Mouse (Mus musculus): ENCODE data around the gene Slc17a6. TPM values are rescaled to one million over a fixed set of nuclear protein-coding genes. Genes with fewer than 3 reads are reported as not detected.

Gene Slc17a6
- polyA plus RNA-seq (2016; fragmentation: Nextera tagmentation; extraction: Ambion mirVana): not detected in 2 replicates

GRCm38 (mm10) chr7:51621694-51622145 lies at the start of gene Slc17a6:
TSS of gene Slc17a6 (plus strand) at chr7:51622006.
- Histone ChIP-seq H3K36me3 (no peaks in the 10 kb centered on the region), H3K4me1 (peaks cover under 1% of the 10 kb centered on the region; the same call in 1 of the 2 replicates), H3K4me3 (no peak within 1 kb of the TSS), H3K9me3 (no peaks in the 10 kb centered on the region), H3K27ac (no peak within 1 kb of the TSS), H3K27me3 (ENCODE audit: insufficient read depth, poor library complexity, severe bottlenecking) (peaks cover 56% of the 10 kb centered on the region)
- peak; percentile 78 for DNase-seq (ENCODE audit: low spot score)
- under 1% methylated on average over 23 of the region's 23 CpGs for WGBS

- H3K27ac ChIP-seq: no peak overlapping the region
- no peak for DNase-seq (ENCODE audit: low spot score)
- H3K36me3 ChIP-seq: no peaks in the 10 kb centered on the region
- H3K4me1 ChIP-seq: no peaks in the 10 kb centered on the region
- WGBS: 78% methylated on average over 4 of the region's 4 CpGs
- H3K27me3 ChIP-seq (ENCODE audit: insufficient read depth, poor library complexity, severe bottlenecking): no peaks in the 10 kb centered on the region
- H3K4me3 ChIP-seq: no peak overlapping the region
- H3K9me3 ChIP-seq: no peaks in the 10 kb centered on the region
Observed at GRCm38 (mm10) chr7:51600021-51600420, 21.8 kb upstream of the Slc17a6 start.

GRCm38 (mm10) chr7:51603741-51604140 lies 18.1 kb upstream of the Slc17a6 start:
- Histone ChIP-seq H3K27me3 (ENCODE audit: insufficient read depth, poor library complexity, severe bottlenecking) (no peaks in the 10 kb centered on the region), H3K4me3 (no peak overlapping the region), H3K4me1 (no peaks in the 10 kb centered on the region), H3K36me3 (no peaks in the 10 kb centered on the region), H3K27ac (no peak overlapping the region), H3K9me3 (no peaks in the 10 kb centered on the region)
- 91% methylated on average over 12 of the region's 12 CpGs for WGBS
- DNase-seq (ENCODE audit: low spot score): no peak

- H3K9me3 ChIP-seq: no peaks in the 10 kb centered on the region
- no peaks in the 10 kb centered on the region for H3K4me1 ChIP-seq
- H3K4me3 ChIP-seq: no peak overlapping the region
- no peak for DNase-seq (ENCODE audit: low spot score)
- 36% methylated on average over 5 of the region's 5 CpGs for WGBS
- no peak overlapping the region for H3K27ac ChIP-seq
- H3K27me3 ChIP-seq (ENCODE audit: insufficient read depth, poor library complexity, severe bottlenecking): no peaks in the 10 kb centered on the region; the same call in 1 of the 2 replicates
- H3K36me3 ChIP-seq: no peaks in the 10 kb centered on the region
Observed at GRCm38 (mm10) chr7:51614404-51614803, 7.4 kb upstream of the Slc17a6 start.

- Histone ChIP-seq H3K36me3 (no peaks in the 10 kb centered on the region), H3K27ac (no peak overlapping the region), H3K4me1 (no peaks in the 10 kb centered on the region), H3K27me3 (ENCODE audit: insufficient read depth, poor library complexity, severe bottlenecking) (peaks cover 18% of the 10 kb centered on the region), H3K4me3 (no peak overlapping the region), H3K9me3 (no peaks in the 10 kb centered on the region)
- DNase-seq (ENCODE audit: low spot score): no peak
Observed at GRCm38 (mm10) chr7:51617941-51618340, 3.9 kb upstream of the Slc17a6 start.

- Histone ChIP-seq H3K36me3 (no peaks in the 10 kb centered on the region), H3K4me1 (no peaks in the 10 kb centered on the region), H3K27ac (no peak overlapping the region), H3K9me3 (no peaks in the 10 kb centered on the region), H3K27me3 (ENCODE audit: insufficient read depth, poor library complexity, severe bottlenecking) (peaks cover 22% of the 10 kb centered on the region), H3K4me3 (no peak overlapping the region)
- WGBS: 24% methylated on average over 2 of the region's 2 CpGs
- no peak for DNase-seq (ENCODE audit: low spot score)
Observed at GRCm38 (mm10) chr7:51618412-51618811, 3.4 kb upstream of the Slc17a6 start.

GRCm38 (mm10) chr7:51619977-51620376 lies 1.8 kb upstream of the Slc17a6 start:
- Histone ChIP-seq H3K4me3 (no peak overlapping the region), H3K36me3 (no peaks in the 10 kb centered on the region), H3K27ac (no peak overlapping the region), H3K9me3 (no peaks in the 10 kb centered on the region), H3K4me1 (no peaks in the 10 kb centered on the region), H3K27me3 (ENCODE audit: insufficient read depth, poor library complexity, severe bottlenecking) (peaks cover 38% of the 10 kb centered on the region)
- WGBS: 47% methylated on average over 1 of the region's 1 CpGs
- no peak for DNase-seq (ENCODE audit: low spot score)

- DNase-seq (ENCODE audit: low spot score): no peak
- Histone ChIP-seq H3K36me3 (no peaks in the 10 kb centered on the region), H3K4me1 (peaks cover 5% of the 10 kb centered on the region), H3K27me3 (ENCODE audit: insufficient read depth, poor library complexity, severe bottlenecking) (peaks cover 60% of the 10 kb centered on the region), H3K27ac (no peak overlapping the region), H3K4me3 (no peak overlapping the region), H3K9me3 (no peaks in the 10 kb centered on the region)
- WGBS: 1% methylated on average over 18 of the region's 18 CpGs
Observed at GRCm38 (mm10) chr7:51622196-51622595, 390 bp downstream of the Slc17a6 start.

- Histone ChIP-seq H3K4me1 (peaks cover 8% of the 10 kb centered on the region), H3K9me3 (no peaks in the 10 kb centered on the region), H3K4me3 (no peak overlapping the region), H3K36me3 (no peaks in the 10 kb centered on the region), H3K27ac (no peak overlapping the region), H3K27me3 (ENCODE audit: insufficient read depth, poor library complexity, severe bottlenecking) (peaks cover 65% of the 10 kb centered on the region)
- DNase-seq (ENCODE audit: low spot score): no peak
- WGBS: 5% methylated on average over 5 of the region's 5 CpGs
Observed at GRCm38 (mm10) chr7:51622666-51623065, 860 bp downstream of the Slc17a6 start.

GRCm38 (mm10) chr7:51624336-51624897 lies 2.6 kb downstream of the Slc17a6 start:
- H3K27ac ChIP-seq: no peak overlapping the region
- DNase-seq (ENCODE audit: low spot score): no peak
- 3% methylated on average over 4 of the region's 4 CpGs for WGBS
- no peaks in the 10 kb centered on the region for H3K9me3 ChIP-seq
- peaks cover 77% of the 10 kb centered on the region for H3K27me3 ChIP-seq (ENCODE audit: insufficient read depth, poor library complexity, severe bottlenecking)
- H3K4me1 ChIP-seq: peaks cover 8% of the 10 kb centered on the region
- H3K4me3 ChIP-seq: no peak overlapping the region
- H3K36me3 ChIP-seq: no peaks in the 10 kb centered on the region

- Histone ChIP-seq H3K27me3 (ENCODE audit: insufficient read depth, poor library complexity, severe bottlenecking) (peaks cover 85% of the 10 kb centered on the region), H3K27ac (no peak overlapping the region), H3K4me1 (peaks cover 8% of the 10 kb centered on the region), H3K4me3 (no peak overlapping the region), H3K9me3 (no peaks in the 10 kb centered on the region), H3K36me3 (no peaks in the 10 kb centered on the region)
- no peak for DNase-seq (ENCODE audit: low spot score)
- under 1% methylated on average over 23 of the region's 23 CpGs for WGBS
Observed at GRCm38 (mm10) chr7:51625161-51625560, 3.4 kb downstream of the Slc17a6 start.

GRCm38 (mm10) chr7:51625591-51626255 lies 3.9 kb downstream of the Slc17a6 start:
- Histone ChIP-seq H3K36me3 (no peaks in the 10 kb centered on the region), H3K27ac (no peak overlapping the region), H3K4me1 (peaks cover 8% of the 10 kb centered on the region), H3K27me3 (ENCODE audit: insufficient read depth, poor library complexity, severe bottlenecking) (peaks cover 87% of the 10 kb centered on the region), H3K9me3 (no peaks in the 10 kb centered on the region), H3K4me3 (no peak overlapping the region)
- DNase-seq (ENCODE audit: low spot score): no peak
- 3% methylated on average over 11 of the region's 11 CpGs for WGBS

- Histone ChIP-seq H3K36me3 (no peaks in the 10 kb centered on the region), H3K4me1 (peaks cover 8% of the 10 kb centered on the region), H3K4me3 (no peak overlapping the region), H3K27me3 (ENCODE audit: insufficient read depth, poor library complexity, severe bottlenecking) (peaks cover 89% of the 10 kb centered on the region), H3K9me3 (no peaks in the 10 kb centered on the region), H3K27ac (no peak overlapping the region)
- DNase-seq (ENCODE audit: low spot score): no peak
- WGBS: 1% methylated on average over 16 of the region's 16 CpGs
Observed at GRCm38 (mm10) chr7:51626451-51627000, 4.7 kb downstream of the Slc17a6 start.
